Mouse (Mus musculus): ENCODE results near the gene Ppp3ca.

The Ppp3ca gene

DNA sequence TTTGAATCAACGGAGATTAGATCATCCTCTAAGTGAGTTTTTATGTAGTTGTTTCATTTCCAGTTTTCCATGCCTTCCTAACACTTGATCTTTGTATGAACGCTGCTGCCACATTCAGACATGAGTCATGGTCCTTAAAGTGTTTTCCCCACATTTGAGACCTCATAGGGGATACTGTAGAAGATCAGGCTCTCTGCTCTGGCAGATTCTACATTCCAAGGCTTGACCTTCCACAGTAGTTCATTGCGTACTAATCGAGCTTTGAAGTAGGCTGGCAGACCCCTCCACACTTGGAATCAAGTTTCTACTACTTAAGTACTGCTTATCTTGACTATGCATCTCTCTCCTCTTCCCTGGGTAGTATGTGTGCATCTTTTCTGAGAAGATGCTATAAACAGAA is 183.7 kb downstream of the Ppp3ca start:
- DNase-seq (ENCODE audit: low read depth, low spot score) = no peak

DNA sequence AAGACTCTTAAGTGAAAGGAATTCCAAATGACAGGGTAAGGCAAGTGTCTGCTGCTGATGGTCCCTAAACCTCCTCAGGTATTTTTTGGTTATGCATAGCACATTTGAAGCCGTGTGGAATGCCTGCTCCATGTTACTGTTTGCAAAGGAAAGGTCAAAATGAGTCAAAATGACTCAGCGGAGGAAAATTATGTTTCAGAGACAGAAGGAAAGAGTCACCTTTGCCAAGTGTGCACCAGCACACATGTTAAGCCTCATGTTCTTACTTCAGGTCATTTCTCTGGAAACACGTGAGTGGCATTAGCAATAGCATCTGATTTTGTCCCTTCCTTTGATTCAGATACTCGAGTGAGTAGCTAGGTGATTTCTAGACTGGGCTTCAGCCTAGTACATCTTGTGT is 186.1 kb downstream of the Ppp3ca start:
- no peak for DNase-seq (ENCODE audit: low read depth, low spot score)

DNA sequence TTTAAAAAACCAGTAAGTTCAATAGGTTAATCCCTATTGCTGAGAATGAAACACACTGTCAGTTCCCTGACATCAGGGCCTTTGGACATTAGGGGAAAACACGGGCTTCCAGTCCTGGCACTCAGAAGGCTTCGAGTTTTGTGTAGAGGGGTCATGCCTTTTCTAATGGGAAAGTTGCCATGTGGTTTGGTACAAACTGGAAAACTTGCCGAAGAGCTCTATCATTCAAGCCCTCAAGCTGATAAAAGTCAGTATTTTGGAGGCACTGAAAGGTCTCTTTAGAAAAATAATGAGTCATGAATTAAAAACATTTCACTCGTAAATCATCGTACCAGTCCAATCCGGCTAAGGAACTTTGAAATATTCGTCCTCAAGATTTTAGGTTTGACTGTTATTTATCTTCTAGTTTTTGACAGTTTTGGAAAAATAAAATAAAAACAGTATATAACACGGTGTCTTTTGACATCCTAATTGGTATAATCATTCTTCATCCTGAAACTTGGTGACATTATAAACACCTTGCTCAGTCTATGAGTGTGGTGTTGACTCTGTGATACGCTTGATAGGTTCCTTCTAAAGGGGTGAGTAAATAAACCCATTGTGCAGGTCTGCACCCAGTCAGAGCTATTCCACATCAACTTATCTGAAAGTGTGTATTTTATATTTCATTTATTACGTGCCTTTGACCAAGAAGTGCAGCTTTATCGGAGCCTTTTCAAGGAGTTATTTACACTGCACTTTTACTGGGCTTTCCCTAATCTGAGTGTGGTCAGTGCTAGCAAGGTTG is 192.3 kb downstream of the Ppp3ca start:
- DNase-seq (ENCODE audit: low read depth, low spot score) = peak; percentile 23

DNA sequence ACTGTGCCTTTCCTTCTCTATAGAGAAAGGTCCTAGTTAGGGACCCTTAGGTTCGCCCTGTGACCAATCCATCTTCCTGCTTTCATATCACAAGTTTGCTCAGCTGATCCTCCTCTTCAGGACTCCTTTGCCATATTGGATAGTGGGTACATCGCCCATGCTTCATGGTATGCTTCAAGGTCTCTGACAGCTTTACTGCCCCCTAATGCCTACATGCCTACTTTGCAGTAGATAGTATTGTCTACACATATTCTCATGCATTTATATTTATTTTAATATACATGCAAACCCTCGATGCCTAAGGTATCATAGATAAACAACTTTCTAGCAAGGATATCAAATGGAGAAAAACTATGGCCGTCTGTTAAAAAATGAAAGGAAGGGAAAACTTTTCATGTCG is 193.2 kb downstream of the Ppp3ca start:
- DNase-seq (ENCODE audit: low read depth, low spot score) = no peak

DNA sequence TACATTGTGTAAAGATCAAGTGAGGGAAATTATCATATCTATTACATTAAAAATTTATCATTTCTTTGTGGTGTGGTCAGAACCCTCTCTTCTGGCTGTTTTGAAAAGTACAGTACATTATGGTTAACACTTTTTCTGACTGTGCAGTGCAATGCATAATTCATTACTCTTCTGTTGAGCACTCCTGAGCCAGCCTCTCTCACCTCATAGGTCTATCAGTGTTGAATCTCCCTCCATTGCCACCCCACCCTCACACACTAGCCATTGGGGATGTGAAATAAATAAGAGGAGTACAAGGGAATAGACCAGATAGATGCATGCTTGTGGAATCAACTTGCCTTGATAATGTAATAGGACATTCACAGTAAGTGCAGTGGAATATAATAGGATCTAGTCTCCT is 194.4 kb downstream of the Ppp3ca start:
- no peak for DNase-seq (ENCODE audit: low read depth, low spot score)

DNA sequence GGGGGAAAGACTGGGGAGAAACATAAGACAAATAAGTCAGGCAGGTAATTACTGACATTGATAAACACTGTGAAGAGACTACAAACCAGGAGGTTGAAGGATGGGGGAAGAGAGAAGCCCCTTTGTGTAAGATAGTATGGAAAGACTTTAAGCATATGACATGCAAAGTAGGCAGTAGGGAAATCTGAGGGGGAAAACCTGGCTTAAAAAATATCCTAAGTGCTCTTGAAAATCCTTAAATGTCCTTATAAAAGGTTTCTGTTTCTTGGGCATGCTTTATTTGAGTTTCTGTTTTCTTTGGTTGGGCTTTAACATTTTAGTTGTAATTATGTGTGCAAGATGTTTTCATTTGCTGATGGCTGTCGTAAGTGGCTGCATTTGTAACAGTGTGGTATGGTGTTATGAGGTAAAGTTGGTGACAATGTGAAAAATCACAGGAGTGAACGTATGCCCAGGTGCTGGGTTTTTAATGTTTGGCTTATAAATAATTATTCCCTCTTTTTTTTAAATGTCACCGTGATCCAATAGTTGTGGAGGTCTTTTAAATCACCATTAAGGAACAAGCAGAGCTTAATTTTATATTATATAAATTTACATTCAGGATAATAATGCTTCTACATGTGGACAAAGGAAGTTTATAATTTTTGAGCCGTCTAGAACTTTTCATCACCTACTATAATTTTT is 195.4 kb downstream of the Ppp3ca start:
- DNase-seq (ENCODE audit: low read depth, low spot score) = no peak

DNA sequence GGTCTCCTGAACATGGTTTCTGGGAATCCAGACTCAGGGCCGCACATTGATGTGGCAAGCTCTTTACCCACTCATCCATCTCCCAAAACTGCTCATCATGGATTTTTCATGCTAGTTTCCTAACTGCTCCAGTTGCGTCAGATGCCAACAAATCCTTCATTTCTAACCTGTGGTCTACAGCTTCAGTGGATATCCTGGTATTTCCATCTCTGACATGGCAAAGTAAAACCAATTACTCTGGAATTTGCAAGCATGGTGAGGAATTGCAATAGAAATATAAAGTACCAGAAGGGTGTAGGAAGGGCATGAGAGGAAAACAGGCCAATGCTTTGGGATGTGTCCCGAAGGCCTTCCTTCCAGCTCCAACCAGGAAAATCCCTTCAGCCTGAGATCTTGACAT is 196.2 kb downstream of the Ppp3ca start:
- DNase-seq (ENCODE audit: low read depth, low spot score) = no peak

DNA sequence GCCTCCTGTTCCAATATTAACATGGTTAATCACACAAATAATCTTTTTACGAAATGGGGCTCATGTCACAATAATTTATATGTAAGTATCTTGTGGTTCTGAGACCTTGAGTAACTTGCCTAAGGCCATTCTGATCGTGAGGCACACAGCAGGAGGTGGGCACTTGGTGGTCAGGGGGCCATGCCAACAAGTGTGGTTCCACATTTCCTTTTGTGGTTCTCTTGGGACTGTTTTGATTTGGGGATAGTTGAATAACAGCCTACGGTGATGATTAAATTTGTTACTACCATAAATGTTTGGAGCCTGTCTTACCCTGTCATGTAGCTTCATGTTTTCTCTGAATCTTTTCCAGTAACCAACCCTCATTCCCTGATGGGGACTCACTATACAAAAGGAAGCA is 196.6 kb downstream of the Ppp3ca start:
- no peak for DNase-seq (ENCODE audit: low read depth, low spot score)

DNA sequence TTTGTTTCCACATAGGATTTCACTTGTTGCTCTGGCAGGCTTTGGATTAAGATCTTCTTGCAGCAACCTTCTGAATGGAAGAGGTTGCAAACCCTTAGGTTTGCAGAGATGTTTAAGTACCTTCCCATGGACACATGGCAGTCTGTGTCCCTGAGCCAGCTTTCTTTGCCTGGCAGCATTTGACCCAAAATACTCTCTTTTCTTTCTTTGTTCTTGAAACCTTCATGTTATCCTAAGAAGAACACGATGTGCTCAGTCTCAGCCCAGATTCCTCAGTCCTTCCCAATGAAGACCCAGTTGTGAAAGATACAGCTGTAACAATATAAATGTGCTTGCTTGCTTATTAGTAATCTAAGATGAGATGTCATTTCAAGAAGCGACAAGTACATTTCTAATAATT is 197.4 kb downstream of the Ppp3ca start:
- DNase-seq (ENCODE audit: low read depth, low spot score) = no peak

DNA sequence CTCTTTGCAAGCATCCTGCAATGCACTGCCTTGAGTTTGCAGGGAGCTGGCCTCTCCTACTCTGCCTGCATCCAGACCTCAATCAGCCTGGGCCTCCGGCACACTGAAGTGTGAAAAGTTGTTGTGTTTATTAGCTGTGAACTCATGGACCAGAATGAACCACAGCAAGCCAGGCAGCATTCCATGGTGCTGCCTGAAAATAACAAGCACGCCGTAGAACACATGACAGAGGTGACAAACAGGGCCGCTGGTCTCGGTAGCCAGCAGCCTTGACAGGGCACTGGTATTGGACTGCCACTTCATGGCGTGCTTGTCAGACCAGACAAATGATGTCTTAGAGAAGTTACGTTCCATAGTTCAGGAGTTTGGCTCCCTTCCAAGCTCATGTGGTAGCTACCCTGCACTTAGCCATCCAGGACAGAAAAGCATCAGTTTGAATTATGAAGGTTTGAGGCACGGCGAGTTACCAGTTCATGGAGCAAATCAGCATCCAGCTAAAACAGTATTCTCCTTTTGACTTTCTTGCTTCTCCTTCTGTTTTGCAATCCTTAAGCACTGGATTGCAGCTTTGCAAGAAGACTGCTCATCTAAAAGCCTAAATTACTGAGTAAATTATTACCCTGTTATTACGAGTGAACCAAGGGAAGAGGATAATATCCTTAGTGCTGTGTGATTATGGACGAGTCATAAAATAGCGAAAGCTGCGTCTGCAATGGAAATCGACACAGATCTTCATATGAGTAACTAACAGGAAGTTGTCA is 202.0 kb downstream of the Ppp3ca start:
- peak; percentile 87 for DNase-seq (ENCODE audit: low read depth, low spot score)

DNA sequence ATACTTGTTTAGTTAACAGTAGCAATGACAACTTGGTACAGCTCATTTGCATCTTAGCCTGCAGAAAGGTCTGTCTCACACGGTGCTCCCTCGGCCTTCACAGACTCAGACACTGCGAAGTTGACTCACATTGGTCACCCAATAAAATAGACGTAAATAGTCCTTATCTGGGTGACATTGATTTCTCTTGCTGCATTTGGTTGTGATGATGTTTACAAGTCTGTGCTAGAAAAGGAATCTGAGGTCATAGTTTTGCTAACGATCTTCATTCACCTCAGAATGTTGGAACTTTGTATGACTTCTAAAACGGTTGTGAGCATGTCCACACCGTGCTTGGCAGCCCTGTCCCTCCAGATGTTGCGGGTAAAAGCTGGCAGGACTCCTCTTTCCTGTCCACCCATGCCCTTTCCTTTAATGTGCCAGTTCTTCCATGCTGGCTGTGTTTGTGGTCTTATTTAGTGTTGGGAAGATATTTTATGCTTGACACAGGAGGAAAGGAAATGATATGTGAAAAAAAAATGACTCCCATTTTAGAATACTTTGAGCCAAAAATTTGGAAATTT is 202.7 kb downstream of the Ppp3ca start:
- DNase-seq (ENCODE audit: low read depth, low spot score) = no peak

DNA sequence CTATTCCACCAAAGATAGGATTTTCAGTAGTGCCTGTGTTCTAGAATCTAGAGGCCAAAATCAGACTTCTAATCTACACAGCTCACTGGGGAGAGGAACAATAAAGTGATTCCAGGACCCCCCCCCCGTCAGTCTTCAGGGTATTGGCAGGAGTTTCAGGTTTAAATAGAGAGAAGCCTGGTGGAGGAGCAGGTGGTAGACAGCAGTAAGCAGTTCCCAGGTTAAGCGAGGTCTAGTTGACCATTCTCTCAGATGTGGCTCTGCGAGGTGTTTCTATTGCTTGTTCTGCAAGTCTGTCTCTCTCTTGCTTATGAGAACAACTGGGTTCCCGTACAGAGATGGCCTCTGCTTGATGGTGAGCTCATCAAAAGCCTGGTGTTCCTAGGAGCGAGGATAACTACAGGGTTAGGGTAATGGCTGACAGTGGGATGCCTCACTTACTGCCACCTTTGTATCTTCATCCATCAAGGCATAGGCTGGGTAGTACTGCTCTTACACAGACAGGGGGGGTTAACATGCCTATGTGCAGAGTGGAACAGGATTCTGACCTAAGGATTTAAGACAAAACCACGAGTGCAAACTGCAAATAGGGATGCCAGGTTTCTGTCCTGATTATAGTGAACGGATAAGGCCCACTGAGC is 204.0 kb downstream of the Ppp3ca start:
- no peak for DNase-seq (ENCODE audit: low read depth, low spot score)

DNA sequence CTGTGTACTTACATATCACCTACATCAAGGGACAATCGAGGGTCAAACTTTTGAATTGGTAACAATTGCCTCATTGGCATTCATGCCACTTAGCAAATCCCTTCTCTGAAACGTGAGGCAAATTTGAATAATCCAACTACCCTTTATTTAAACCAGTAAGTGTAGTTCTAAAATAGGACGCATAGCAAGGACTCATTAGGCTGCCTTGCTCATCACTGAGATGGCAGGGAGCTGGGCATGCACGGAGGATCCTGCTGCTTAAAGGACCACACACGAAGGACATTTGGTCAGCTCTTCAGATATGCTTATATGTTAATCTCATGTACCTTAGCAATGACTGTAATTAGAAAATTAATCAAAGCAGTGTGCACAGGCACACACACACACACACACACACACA is 204.6 kb downstream of the Ppp3ca start:
- no peak for DNase-seq (ENCODE audit: low read depth, low spot score)

DNA sequence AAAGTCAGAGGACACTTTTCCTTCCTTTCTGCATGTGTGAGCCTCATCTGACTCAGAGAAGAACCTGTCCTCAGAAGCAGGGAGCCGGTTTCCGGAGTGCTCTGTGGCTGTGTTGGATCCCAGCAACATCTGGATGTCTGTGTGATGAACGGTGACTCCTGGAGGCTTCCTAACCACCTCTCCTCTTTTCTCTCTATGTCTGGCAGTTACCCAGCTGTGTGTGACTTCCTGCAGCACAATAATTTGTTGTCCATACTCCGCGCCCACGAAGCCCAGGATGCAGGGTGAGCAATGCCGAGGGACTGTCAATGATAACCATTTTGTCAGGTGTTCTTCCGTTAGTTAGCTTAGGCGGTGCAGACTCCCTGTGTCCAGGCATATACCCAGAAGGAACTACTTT is 217.8 kb downstream of the Ppp3ca start:
- no peak for DNase-seq (ENCODE audit: low read depth, low spot score)

DNA sequence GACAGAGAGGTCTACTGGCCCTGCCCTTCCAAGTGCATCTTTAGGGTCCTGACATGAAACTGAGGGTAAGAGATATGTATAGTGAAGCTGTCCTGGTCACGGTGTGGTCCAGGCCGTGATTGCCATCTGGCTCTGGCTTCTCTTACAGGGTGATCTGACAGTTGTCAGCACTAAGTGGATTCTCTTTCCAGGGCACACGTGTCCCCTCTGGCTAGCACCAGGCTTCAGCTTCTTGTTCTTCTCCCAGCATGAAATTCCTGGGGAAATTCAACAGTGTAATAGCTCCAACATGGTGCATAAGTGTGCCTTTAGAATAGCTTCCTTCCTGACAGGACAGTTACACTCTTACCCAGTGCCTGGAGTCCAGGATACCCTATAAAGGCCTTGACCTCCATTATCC is 222.2 kb downstream of the Ppp3ca start:
- no peak for DNase-seq (ENCODE audit: low read depth, low spot score)

DNA sequence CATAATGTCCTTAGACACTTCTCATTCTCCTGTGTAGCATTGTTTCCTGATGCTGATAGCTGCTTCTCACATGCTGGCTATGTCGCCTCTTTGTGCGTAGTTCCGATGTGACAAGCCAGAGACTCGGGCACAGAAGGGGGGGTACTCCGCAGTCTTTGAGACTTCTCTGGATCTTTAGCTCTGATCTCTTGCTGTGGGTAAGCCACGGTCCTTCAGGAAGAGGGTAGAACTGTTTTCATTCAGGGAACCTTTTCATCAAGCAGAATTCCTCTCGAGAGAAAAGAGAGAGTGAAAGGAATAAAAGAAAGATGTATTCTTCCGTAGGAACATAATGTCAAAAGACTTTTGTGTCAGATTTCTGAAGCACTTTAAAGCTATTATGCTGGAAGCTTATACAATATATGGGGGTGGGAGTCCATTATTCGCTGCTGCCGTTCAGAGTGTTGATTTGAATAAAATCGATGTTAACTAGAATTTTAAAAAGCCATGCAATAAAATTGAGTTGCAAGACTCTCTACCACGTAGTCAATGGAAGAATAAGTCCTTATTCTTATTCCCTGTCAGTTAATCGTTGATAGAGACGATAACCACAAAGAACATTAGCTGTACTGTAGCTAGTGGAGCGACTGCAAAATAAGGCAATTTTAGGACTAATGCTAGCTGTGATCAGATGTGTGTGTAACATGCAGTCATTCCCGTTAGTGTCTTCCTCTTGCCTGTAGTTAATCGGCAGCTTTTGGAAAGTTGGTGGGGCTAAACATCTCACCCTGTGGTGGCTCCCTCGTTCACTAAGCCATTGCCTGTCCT is 223.9 kb downstream of the Ppp3ca start:
- no peak for DNase-seq (ENCODE audit: low read depth, low spot score)

DNA sequence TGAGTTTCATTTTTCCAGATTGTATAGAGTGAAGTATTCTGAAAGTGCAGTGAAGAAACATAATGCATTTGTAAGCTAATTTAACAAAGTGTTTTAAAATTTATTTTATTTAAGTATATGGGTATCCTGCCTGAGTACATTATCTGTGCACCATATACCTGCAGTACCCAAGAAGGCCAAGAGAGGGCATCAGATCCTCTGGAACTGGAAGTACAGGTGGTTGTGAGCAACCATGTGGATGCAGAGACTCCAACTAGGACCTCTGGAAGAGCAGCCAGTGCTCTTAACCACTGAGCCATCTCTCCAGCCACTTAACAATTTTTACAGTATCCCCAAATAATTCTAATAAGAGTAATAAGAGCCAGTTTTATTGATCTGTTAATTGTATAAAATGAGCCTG is 225.6 kb downstream of the Ppp3ca start:
- DNase-seq (ENCODE audit: low read depth, low spot score) = no peak

DNA sequence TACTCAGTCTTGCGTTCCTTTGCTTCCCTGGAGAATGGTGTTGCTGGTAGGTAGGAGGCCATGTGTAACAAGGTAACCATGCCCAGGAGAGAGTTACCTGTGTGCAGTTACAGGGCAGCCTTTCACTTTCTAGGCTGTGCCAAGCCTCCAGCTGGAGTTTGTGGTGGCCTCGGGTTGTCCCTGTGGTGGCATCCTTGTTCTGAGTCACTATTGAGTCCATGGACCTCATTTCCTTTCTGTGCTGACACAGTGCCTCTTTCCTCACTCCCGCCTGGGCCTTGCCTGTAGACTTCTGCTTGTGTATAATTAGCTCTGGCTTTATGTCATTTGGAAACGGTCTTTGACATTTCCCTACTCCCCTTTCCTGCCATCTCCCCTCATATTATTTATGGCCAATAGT is 226.4 kb downstream of the Ppp3ca start:
- no peak for DNase-seq (ENCODE audit: low read depth, low spot score)

DNA sequence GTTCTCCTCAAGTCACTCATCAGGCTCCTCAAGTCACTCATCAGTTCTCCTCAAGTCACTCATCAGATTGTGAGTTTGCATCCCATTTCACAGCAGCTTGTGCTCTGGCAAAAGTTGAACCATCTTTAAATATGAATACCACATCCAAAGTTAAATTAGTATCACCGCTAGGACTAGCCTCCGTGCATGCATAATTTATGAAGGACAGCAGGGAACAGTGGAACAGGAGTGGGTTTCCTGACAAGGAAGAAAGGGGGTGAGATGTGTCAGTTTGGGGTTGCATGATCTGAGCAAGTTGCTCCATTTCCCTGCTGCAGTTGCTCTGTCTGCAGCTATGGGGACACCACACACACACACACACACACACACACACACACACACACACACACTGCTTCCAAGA is 229.8 kb downstream of the Ppp3ca start:
- DNase-seq (ENCODE audit: low read depth, low spot score) = no peak

DNA sequence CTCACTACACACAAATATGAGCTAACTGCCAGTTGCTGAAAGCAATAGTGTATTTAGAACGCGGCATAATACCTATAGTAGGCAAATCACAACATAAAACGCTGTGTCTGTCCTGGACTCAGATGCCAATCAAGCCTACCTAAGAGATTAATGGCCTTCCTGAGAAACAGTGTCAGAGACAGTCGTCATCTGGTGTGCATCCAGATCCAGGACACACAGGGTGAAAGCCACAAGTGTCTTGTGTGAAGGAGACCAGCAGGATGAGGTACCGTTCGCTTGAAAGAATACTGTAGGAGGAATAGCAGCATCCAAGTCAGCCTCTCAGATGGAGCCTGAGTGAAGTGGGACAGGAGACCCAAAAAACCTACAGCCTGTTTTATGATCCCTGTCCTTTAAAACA is 231.1 kb downstream of the Ppp3ca start:
- no peak for DNase-seq (ENCODE audit: low read depth, low spot score)

DNA sequence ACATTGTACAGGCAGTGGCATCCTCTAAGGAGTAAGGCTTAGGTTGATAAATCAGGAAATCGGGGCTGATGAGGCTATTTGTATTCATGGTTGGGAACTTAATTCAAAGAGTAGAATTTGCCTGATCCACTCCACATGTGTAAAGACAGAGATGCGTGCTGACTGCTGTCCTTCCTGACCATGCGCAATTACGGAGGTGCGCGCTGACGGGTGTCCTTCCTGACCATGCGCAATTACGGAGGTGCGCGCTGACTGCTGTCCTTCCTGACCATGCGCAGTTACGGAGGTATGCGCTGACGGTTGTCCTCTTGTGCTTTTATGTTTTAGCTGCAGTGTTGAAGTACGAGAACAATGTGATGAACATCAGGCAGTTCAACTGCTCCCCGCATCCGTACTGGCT is 232.9 kb downstream of the Ppp3ca start:
- DNase-seq (ENCODE audit: low read depth, low spot score) = no peak
